Mouse (Mus musculus): Measurements from ENCODE around the gene Gm5771. TPM values are rescaled to one million over a fixed set of nuclear protein-coding genes. Genes with fewer than 3 reads are reported as not detected.
"Not testable (repeated sequence)": the region's sequence is repeated elsewhere in the genome, so short reads cannot be mapped to it uniquely, and the experiment has no call there.

Gm5771 gene
- polyA plus RNA-seq (2015; fragmentation: Nextera tagmentation; extraction: Ambion mirVana): 86.0 and 95.7 TPM in 2 replicates

DNA sequence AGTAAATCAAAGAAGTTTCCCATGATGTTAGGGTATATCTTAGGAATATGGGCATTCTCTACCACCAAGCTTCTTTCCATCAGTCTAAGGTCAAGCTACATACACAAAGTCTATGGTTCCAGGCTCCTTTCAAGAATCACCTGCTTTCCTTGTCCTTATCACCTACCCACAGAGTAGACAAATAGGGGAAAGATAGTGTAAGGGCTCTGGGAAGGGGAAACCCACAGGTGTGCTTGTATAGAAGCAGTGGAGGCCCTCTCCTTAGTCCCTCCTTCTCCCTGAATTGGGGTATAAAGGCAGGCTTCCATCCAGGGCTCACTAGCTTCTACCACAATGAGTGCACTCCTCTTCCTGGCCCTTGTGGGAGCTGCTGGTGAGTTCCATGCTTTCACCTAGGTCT lies at the start of gene Gm5771:
Gene Gm5771, plus strand, starts transcription at position 301 of the 400 bp plus-strand sequence.
- not testable (repeated sequence) for H3K27me3 ChIP-seq (replicated peaks); ATAC-seq (ENCODE audit: insufficient read depth, low FRiP score, low read depth); H3K4me2 ChIP-seq

DNA sequence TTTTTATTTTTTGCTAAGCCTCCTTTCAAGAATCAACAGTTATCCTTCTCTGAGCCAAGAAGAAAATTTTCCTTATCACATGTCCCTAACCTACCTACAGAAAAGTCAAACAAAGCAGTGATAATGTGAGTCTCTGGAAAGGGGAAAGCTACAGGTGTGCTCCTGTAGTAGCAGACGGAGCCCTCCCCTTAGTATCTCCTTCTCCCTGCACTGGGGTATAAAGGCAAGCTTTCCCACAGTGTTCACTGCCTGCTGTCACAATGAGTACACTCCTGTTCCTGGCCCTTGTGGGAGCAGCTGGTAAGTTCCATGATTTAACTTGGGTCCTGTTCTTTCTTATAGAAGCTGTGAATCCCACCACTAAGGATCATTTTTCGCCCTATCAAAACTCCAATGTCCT lies 38.2 kb upstream of the Gm5771 start, which contains the start of gene Try10:
Gene Try10, plus strand, starts transcription at position 174 of the 400 bp plus-strand sequence.
- Histone ChIP-seq H3K9ac (no peak within 1 kb of the TSS), H3K27me3 (replicated peaks) (no peaks in the 10 kb centered on the region), H3K4me1 (no peaks in the 10 kb centered on the region), H3K36me3 (no peaks in the 10 kb centered on the region), H3K9me3 (no peaks in the 10 kb centered on the region), H3K4me2 (no peak within 1 kb of the TSS), H3K27ac (no peak within 1 kb of the TSS), H3K4me3 (replicated peaks) (no peak within 1 kb of the TSS)
- ATAC-seq (ENCODE audit: insufficient read depth, low FRiP score, low read depth): peak; percentile 53; the same call in 1 of the 2 replicates
- 71% methylated on average over 2 of the region's 2 CpGs for WGBS

More for the DNA sequence above, at the start of gene Gm5771:
- H3K9me3 ChIP-seq; H3K4me1 ChIP-seq; H3K9ac ChIP-seq; H3K36me3 ChIP-seq; H3K4me3 ChIP-seq (replicated peaks); H3K27ac ChIP-seq: not testable (repeated sequence)

DNA sequence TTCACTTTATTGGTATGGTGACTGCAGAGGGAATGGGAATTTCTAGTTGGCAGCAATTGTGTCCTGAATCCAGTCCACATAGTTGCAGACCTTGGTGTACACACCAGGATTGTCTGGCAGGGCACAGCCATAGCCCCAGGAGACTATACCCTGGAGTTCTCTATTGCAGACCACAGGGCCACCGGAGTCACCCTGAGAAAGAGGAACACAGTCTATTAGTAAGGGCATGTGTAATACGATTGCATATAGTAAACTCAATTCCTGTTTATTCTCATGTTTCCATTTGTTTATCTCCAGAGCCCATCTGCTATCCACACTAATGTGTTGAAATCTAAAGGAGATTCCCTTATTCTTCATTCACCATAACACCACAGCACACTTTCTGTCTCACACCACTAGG lies 18.4 kb upstream of the Gm5771 start:
- H3K27ac ChIP-seq; H3K4me2 ChIP-seq; H3K9ac ChIP-seq; H3K4me3 ChIP-seq (replicated peaks); H3K9me3 ChIP-seq; H3K27me3 ChIP-seq (replicated peaks); H3K4me1 ChIP-seq; ATAC-seq (ENCODE audit: insufficient read depth, low FRiP score, low read depth); H3K36me3 ChIP-seq: not testable (repeated sequence)
- 80% methylated on average over 1 of the region's 2 CpGs for WGBS

DNA sequence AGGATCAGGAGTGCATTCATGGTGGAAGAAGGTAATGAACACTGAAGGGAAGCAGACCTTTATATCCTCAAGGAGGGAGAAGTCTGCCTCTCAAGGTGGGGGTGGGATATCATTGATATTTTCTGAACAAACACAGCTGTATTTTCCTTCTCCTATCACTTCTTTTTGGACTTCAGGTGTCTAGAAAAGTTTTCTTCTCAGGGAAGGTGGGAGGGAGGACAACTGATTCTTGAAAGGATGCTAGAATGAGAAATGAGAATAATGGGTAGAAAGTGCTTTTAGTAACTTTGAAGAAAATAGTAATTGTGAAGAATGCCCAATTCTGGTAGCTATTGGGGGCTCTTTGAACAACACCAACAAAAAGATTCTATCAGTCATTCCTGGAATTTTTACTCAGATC lies 14.6 kb upstream of the Gm5771 start, which contains the start of gene Prss3:
Gene Prss3, minus strand, starts transcription at position 101 of the 400 bp plus-strand sequence.
- not testable (repeated sequence) for H3K27me3 ChIP-seq (replicated peaks); H3K4me3 ChIP-seq (replicated peaks); H3K27ac ChIP-seq; H3K9ac ChIP-seq; ATAC-seq (ENCODE audit: insufficient read depth, low FRiP score, low read depth); H3K9me3 ChIP-seq; H3K4me2 ChIP-seq; H3K4me1 ChIP-seq; H3K36me3 ChIP-seq

DNA sequence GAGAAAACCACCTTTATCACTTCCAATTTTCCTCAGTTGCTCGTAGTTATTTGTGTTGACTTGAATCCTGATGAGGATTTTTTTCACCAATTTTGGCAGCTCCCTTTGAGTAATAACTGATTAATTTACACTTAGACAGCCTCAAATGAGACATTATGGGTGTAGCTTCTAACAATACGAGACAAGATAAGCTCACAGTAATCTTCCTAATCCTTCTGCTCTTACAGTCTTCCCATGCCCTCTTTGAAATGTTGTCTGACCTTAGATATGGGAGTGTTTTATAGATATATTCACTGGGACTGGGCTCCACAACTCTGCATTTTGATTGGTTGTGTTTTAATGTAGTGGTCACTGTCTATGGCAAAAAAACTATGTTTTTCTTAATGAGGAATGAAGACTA lies 5.4 kb upstream of the Gm5771 start:
- 66% methylated on average over 2 of the region's 2 CpGs for WGBS
- no peaks in the 10 kb centered on the region for H3K36me3 ChIP-seq
- no peak for ATAC-seq (ENCODE audit: insufficient read depth, low FRiP score, low read depth)

DNA sequence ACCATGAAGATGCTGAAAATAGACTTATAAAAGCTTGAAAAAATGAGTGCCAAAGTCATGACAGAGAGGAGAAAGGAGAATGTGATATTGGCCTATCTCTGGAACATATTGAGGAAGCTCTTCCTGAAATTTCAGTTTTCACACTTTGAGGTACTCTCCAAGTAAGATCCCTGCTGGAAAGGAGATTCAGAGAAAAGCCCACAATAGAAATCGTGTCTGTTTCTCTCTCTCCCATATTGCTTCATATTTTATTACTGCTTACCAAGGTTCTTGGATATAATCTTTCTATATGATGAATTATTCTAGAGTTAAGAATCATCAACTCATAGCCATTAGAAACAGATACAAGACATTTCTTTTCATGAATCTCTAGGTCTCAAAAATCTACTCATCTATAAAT lies 516 bp upstream of the Gm5771 start:
- ATAC-seq (ENCODE audit: insufficient read depth, low FRiP score, low read depth); H3K36me3 ChIP-seq; H3K4me2 ChIP-seq; H3K9ac ChIP-seq; H3K4me1 ChIP-seq; H3K9me3 ChIP-seq; H3K27ac ChIP-seq; H3K27me3 ChIP-seq (replicated peaks); H3K4me3 ChIP-seq (replicated peaks): not testable (repeated sequence)
- WGBS: 73% methylated on average over 1 of the region's 1 CpGs

More for the DNA sequence above, 5.4 kb upstream of the Gm5771 start:
- no peaks in the 10 kb centered on the region for H3K4me1 ChIP-seq
- H3K4me3 ChIP-seq (replicated peaks): no peak overlapping the region
- no peak overlapping the region for H3K27ac ChIP-seq
- H3K9ac ChIP-seq: no peak overlapping the region
- no peaks in the 10 kb centered on the region for H3K9me3 ChIP-seq
- no peak overlapping the region for H3K4me2 ChIP-seq
- no peaks in the 10 kb centered on the region for H3K27me3 ChIP-seq (replicated peaks)

DNA sequence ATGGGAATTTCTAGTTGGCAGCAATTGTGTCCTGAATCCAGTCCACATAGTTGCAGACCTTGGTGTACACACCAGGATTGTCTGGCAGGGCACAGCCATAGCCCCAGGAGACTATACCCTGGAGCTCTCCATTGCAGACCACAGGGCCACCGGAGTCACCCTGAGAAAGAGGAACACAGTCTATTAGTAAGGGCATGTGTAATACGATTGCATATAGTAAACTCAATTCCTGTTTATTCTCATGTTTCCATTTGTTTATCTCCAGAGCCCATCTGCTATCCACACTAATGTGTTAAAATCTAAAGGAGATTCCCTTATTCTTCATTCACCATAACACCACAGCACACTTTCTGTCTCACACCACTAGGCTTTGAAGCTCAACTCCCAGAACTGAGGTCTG lies 50.1 kb downstream of the Gm5771 start:
- 86% methylated on average over 2 of the region's 2 CpGs for WGBS
- not testable (repeated sequence) for H3K36me3 ChIP-seq; H3K4me1 ChIP-seq; H3K4me3 ChIP-seq (replicated peaks); H3K4me2 ChIP-seq; H3K9me3 ChIP-seq; ATAC-seq (ENCODE audit: insufficient read depth, low FRiP score, low read depth); H3K9ac ChIP-seq; H3K27me3 ChIP-seq (replicated peaks); H3K27ac ChIP-seq

DNA sequence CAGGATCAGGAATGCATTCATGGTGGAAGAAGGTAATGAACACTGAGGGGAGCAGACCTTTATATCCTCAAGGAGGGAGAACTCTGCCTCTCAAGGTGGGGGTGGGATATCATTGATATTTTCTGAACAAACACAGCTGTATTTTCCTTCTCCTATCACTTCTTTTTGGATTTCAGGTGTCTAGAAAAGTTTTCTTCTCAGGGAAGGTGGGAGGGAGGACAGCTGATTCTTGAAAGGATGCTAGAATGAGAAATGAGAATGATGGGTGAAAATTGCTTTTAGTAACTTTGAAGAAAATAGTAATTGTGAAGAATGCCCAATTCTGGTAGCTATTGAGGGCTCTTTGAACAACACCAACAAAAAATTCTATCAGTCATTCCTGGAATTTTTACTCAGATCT lies 53.9 kb downstream of the Gm5771 start, which contains the start of gene Gm10334:
Gene Gm10334, minus strand, starts transcription at position 101 of the 400 bp plus-strand sequence.
- H3K27me3 ChIP-seq (replicated peaks); ATAC-seq (ENCODE audit: insufficient read depth, low FRiP score, low read depth); H3K4me2 ChIP-seq; H3K4me3 ChIP-seq (replicated peaks); H3K36me3 ChIP-seq; H3K4me1 ChIP-seq; H3K9ac ChIP-seq; H3K9me3 ChIP-seq; H3K27ac ChIP-seq: not testable (repeated sequence)

Other genes starting within 250 kb of the Gm5771 start
- gene Try4, start 90.1 kb upstream of the Gm5771 start, polyA plus RNA-seq (2015; fragmentation: Nextera tagmentation; extraction: Ambion mirVana): 23.1 and 29.2 TPM in 2 replicates
- gene Try5, start 75.5 kb upstream of the Gm5771 start, polyA plus RNA-seq (2015; fragmentation: Nextera tagmentation; extraction: Ambion mirVana): 220 and 287 TPM in 2 replicates
- 272 and 357 TPM in 2 replicates for gene Try10, start 38.3 kb upstream of the Gm5771 start, polyA plus RNA-seq (2015; fragmentation: Nextera tagmentation; extraction: Ambion mirVana)
- gene Prss3, start 14.7 kb upstream of the Gm5771 start, polyA plus RNA-seq (2015; fragmentation: Nextera tagmentation; extraction: Ambion mirVana): 110 and 114 TPM in 2 replicates
- gene Gm10334, start 53.8 kb downstream of the Gm5771 start, polyA plus RNA-seq (2015; fragmentation: Nextera tagmentation; extraction: Ambion mirVana): 89.9 and 105 TPM in 2 replicates
- gene Prss1, start 66.6 kb downstream of the Gm5771 start, polyA plus RNA-seq (2015; fragmentation: Nextera tagmentation; extraction: Ambion mirVana): 367 and 403 TPM in 2 replicates
- 141 and 187 TPM in 2 replicates for gene Prss2, start 129.4 kb downstream of the Gm5771 start, polyA plus RNA-seq (2015; fragmentation: Nextera tagmentation; extraction: Ambion mirVana)
- 9.2 and 12.0 TPM in 2 replicates for gene Ephb6, start 213.1 kb downstream of the Gm5771 start, polyA plus RNA-seq (2015; fragmentation: Nextera tagmentation; extraction: Ambion mirVana)
- 5.0 and 5.3 TPM in 2 replicates for gene Trpv6, start 244.0 kb downstream of the Gm5771 start, polyA plus RNA-seq (2015; fragmentation: Nextera tagmentation; extraction: Ambion mirVana)

All from stomach, embryonic 15.5 days (tissue).